Mouse (Mus musculus): ENCODE measurements around the gene Bbs1. TPM values are rescaled to one million over a fixed set of nuclear protein-coding genes. Genes with fewer than 3 reads are reported as not detected.
"Not testable (repeated sequence)": the region's sequence is repeated elsewhere in the genome, so short reads cannot be mapped to it uniquely, and the experiment has no call there.

Bbs1 gene
- 10 to 100 TPM in 1 of 2 experiments, 1 to 10 TPM in 1; 7.4 to 10.3 TPM for total RNA-seq (2021)
- long read RNA-seq, experiment 1, partial matches to known transcripts, result 2 of 3 reads
- long read RNA-seq, experiment 1, other reads (novel, unspliced or antisense), result 1 of 3 reads
- long read RNA-seq, experiment 2, partial matches to known transcripts, result 0 of 2 reads
- long read RNA-seq, experiment 2, other reads (novel, unspliced or antisense), result 1 of 2 reads

DNA sequence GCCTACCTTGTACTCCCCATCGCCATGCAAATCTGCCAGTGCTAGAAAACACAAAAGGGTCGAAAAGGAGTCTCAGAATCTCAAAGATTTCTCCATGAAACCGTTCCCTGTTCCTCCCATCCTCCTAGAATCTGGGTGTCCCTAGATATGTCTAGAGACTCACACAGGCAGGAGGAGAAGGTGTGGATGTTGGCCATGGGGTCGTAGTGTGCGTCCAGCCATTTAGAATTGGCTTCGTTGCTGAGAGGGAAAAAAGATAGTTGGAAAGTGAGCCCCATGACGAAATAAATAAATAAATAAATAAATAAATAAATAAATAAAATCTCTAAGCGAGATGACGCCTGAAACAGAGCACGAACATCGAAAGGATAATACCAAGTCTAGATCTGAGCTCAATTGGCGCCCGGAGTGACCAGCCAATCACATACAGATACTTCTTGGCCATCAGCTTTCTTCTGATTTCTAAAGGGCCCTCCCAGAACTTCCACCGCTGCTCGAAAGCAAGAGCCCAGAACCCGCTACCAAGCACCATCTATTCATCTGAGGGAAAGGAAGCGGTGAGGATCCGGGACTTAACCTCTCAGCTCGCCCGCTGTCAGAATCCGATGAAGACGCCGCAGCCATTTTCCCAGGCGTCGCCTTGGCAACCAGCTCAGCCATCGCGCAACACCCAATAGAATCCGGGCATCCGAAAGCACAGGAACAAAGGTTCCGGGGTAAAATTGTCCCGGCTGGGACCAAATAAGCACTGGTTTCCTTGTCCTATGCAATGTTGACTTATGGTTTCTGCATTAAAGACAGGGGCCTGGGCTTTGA is at the start of gene Bbs1:
TSS of gene Bbs1 (minus strand) at position 650 of the 816 bp plus-strand sequence.
- DNase-seq, result peak; percentile 88

DNA sequence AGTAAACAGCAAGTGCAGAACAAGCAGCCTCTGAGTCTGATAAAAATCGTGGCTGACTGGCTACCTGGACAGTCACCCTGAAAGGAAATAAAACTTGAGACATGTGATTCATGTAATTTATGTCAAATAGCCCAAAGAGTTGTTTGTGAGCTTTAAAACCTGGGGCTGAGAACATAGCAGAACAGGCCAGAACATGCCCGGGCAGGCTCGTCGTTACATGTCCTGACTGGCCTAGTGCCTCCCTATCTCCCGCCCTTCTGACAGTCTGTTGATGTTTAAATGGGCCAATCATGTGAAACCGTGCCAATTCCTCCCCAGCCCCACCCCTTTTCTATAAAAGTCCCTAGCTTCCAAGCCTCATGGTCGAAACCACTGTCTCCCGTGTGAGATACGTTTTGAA is 42.2 kb upstream of the Bbs1 start:
- not testable (repeated sequence) for DNase-seq

DNA sequence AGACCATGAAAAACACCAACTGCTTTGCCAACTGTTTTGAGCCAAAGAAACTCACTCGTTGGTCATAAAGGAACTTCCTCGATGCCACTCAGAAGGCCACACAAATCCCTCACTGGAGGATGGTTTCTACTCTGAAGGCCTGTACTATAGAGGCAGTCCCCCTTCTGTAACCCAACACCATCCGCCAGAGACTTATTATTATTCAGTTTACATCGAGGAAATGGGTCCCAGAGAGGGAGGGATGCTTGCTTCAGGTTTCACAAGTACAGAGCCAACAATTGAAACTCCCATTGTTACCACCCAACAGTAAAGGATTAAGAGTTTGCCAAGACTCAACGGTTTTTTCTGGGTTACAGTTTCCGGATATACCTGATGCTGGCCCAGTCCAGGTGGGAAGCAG is 39.1 kb upstream of the Bbs1 start:
- DNase-seq, result no peak

DNA sequence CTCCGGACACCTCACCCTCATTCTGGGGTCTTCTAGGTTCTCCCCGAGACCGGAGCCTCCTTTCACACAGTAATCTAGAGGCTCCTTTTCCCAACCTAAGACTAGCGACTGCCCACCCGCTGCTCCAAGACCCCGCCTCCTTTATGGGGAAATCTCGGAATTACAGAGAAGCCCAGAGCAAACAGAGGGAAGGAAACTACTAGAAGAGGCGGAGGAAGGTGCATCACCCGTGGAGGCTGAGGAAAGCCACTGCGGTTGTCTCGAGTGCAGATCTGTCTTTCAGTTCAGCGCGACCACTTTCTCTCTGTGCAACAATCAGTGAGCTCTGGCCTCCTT is 36.8 kb upstream of the Bbs1 start:
- DNase-seq, result no peak

DNA sequence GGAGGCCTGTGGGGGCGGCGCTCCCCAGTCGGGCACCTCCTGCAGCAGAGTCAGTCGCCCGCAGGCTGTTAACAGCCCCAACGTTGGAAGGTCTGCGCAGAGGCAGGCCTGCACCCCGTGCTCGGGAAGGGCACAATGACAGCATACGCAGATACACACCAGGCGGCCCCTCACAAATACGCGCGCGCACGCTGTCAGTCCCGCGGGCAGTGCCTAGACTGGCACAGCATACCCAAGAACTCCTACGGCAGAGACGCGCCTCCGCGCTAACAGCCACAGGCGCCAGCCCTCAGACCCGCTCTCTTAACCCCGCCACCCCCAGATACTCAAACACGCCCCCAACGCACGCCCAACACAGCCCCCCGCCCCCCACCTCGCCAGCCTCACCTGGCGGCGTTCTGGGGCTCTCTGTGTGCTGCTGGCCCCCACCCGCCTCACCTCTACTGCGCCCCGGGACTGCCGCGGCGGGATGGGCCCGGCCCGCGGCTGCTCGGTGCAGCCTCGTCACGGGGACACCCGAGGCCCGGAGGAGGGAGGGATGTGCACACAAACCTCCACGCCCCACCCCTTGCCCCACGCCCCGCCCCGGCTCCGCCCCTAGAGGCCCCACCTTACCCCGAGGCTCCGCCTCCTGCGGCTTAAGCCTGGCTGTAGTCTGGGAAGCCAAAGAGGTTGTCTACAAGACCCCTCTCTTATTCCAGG is 36.3 kb upstream of the Bbs1 start, which contains the start of gene Peli3:
TSS of gene Peli3 (minus strand) at position 577 of the 702 bp plus-strand sequence.
- DNase-seq, result peak; percentile 95

DNA sequence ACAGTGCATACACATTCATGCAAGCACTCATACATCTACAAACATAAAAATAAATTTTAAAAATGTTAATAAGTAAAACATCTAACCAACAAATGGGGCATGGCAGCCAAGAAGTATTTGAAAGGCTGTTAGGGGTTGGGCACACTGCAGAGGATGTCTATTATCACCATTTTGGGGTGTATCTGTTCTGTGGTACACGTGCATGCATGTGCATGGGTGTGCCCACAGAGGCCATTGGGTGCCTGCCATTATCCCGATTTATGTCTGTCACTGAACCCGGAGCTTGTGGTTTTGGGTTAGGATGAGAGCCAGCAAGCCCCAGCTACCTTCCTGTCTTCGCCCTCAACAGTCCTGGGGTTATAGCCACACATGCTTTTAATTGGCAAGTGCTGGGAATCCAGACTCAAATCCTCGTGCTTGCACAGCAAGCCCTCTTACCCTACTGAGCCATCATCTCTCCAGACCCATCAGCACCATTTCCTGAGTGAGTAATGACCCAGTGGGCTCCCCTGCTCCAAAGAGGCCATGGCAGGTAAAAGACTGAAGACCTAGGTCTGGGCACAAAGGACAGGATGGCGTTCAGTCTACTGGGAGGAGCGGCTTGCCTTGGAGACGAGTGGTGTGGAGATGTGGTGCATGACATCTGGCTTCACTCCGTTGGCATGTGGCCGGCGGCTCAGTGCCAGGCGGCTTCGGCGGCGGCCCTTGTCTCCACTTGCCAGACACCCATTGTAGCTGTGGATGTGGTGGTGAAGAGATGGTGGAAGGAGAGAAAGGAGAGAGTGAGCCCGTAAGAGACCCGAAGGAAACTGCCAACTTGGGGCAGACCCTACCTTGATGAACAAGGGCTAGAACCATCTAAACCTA is 31.2 kb upstream of the Bbs1 start:
- no peak for DNase-seq

DNA sequence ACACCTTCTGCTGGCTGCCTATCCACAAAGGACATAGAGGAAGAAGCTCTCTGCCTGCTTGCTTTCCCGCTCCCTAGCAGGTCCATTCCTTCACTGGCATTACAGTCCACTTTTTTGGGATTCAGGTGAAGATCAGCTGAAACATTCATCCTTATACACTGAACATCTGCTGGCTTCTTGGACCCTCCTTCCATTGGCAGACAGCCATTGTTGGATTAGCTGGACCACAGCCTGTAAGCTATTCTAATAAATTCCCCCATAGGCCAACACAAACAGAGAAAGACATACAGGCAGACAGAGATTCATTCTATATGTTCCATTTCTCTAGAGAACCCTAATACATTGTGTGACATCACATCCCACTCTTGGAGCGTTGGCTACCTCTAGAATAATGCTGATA is 30.5 kb upstream of the Bbs1 start:
- DNase-seq, result no peak

DNA sequence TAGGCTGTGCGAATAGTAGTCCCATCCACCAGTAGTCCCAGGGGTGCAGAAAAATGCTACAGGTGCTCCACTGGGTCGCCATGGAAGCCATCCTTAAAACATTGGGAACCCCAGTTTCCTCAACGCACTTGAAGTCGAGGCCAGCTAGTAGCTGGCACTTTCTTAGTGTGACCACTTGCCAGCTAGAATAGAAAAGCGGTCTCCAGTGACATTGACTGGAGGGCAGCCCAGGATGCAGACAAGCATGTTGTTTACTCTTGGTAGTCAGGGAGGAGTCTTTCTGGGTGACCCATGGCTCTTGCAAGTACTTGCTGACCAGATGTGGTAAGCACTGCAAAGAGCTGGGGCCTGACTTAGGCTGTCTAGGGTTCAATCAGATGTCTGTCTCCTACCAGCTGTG is 22.4 kb upstream of the Bbs1 start:
- DNase-seq, result peak; percentile 68

DNA sequence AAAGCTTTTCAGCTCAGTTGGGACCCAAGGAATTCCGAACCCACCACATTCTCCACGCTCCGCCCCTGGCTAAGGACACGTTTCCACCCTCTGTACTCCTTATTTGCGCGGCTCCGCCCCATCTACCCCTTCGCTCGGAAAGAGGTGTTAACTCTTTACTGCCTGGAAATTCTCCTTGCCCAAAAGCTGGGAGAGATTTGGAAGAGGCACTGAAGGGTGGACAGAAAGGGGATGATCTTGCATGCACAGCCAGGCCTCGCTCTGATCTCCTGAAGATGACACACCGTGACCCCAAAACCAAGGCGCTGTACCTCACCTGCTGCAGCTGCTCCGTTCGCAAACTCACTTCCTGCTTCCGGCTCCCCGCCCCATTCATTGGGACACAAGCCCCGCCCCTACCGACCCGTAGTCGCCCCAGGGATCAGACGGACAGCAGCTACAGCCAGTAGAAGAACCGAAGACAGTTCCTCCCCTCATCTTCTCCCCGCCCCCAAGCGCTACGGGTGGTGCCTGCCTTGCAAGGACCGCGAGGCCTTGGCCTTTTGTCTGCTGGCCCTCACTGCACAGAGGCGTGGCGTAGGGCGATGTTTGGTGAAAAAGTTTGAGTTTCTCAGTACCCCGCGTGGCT is 21.6 kb upstream of the Bbs1 start, which contains the start of gene Dpp3:
TSS of gene Dpp3 (minus strand) at position 384 of the 628 bp plus-strand sequence.
- peak; percentile 99 for DNase-seq

DNA sequence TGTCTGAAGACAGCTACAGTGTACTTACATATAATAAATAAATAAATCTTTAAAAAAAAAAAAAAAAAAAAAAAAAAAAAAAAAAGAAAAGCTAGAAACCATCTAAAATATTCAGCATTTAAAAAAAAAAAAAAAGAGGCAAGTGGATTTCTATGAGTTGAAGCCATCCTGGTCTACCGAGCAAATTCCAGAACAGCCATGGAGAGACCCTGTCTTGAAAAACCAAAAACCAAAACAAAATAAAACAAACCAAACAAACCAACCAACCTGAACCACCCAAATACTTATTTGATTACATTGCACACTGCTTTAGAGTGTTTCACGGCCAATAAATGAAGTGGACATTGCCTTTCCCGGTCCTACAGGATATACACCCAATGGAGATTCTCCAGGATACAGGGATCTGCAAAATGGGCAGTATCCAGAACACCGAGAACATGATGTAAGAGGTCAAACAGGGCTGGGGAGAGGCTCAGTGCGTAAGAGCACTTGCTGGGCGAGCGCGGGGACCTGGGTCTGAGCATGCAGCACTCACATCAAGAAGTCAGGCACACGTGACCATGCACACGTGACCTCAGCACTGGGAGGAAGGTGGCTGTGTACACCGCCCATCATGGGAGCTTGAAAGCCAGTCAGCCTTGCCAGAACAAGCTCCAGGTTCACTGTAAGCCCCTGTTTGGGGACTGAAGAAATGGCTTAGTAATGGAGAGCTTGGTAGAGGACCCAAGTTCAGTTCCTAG is 18.9 kb upstream of the Bbs1 start:
- no peak for DNase-seq

DNA sequence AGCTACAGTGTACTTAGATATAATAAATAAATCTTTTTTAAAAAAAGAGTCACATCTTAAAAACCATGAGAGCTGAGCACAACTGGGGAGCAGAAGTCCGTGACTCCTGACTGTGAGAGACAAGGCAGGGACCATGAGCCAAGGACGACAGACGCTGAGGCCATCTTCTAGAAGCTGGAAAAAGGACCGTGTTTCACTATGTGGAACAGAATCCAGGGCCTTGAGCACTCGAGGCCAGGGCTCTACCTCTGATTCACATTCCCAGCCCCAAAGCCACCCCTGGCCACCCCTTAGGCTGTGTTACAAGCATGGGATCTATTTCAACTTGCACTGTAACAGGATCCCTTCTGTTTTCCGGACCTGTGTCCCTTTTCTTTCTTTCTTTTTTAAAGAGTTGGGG is 13.2 kb upstream of the Bbs1 start:
- peak; percentile 23 for DNase-seq

DNA sequence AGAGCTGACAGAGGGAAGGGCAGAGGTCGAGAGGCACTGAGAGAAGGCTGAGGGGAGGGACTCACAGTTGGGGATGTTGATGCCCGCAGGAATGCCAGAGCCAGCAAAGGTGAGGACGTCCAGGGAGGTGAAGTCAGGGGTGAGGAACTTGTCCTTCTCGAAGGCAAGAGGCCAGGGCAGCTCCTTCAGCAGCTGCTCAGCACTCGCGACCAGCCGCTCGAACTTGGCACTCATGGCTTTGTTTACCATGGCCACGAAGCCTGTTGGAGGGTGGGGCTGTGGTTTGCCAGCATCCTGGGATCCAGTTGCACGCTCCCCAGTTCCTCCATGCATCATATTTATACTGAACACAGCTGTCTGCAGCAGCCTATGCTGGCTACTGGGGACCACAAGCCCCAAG is 10.4 kb upstream of the Bbs1 start:
- no peak for DNase-seq

DNA sequence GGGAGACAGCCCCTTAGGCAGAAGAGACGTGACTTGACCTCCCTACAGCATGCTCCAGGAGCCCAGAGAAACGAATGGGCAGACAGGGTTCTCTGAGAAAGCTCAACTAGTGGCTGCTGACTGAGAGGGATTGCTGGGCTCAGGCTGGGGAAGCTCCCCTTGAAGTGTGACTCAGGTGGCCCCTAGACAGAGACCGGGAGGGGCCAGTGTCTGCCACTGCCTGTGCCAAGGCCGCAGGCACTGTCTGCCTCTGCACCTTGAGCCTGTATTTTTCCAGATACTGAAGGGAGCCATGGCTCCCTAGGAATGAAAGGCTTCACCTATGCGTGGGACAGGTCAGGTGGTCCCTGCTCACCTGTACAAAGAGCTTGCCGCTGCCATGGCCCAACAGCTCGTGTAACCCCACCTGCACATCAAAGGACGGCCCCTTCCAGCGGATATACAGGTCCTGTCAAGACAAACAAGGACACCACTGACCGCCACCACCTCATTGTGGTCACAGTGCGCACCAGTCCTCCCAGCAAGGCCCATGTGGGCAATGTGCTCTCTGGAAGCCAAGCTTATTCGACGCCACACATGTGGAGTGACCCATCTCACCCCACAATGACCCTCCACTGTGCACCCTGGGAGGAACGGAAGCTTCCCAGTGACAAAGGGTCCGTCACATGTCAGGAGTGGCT is 9.6 kb upstream of the Bbs1 start:
- peak; percentile 57 for DNase-seq

DNA sequence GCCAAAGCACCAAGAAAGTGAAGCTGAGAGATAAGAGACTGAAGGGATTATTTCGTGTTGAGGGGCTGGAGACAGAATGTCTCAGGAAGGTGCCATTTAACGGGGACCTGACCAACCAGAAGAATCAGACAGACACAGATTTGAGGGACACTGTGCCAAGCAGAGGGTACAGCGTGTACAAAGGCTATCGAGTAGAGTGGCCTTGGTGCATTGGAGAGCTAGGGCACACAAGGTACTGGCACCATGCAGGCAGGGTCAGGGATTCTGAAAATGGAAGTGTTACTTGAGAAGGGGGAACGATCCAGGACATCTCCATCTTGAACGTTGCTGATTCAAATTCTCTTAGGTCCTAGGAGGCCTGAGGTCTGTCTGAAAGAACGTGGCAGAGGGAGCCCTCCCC is 2.9 kb upstream of the Bbs1 start:
- no peak for DNase-seq

DNA sequence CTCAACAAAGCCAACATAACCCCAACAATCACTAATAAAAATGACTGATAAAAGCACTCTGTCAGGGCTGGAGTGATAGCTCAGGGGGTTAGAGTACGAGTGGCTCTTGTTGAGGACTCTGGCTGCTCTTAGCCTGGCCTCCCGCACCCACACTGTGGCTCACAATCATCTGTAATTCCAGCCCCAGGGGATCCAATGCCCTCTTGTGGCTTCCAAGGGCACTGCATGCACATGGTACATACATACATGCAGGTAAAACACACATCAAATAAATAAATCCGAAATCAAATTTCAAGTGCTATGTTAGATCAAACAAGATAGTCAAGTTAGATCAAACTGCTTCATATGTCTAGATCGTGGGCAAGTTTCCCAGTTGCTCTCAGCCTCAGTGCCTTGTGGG is 1.7 kb upstream of the Bbs1 start:
- peak; percentile 45 for DNase-seq

DNA sequence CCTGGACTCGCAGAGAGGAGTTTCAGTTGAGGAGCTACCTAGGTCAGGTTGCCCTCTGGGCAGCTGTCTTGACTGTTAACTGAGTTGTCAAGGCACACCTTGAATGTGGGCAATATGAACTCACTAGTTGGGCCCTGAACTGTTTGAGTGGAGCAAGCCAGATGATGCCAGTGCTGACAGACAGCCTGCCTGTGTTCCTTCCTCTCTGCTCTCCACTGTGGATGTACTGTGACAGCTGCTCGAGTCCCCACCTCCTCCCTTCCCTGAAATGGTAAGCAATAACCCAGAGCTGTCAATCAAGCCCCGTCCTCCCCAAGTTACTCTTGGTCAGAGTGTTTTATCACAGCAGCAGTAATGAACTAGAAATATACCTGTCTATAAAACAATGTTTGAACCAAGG is 6.5 kb downstream of the Bbs1 start:
- no peak for DNase-seq

DNA sequence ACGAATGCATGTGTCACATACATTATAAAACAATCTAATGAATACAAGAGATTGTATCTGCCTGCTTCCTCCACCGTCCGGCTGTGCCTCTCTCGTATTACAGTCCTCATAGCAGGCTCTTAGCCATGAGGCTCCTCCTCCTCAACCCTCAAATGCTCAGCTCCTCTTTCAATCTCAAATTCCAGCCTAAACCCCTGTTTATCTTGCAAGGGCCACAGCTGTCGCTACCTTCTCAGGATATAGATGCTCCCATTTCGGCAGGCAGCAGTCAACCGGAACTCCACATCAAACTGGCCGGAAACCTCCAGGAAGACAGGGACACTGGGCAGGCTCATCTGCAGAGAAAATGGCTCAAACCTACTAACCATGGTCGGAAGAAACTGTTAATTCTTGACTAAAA is 7.5 kb downstream of the Bbs1 start:
- no peak for DNase-seq

DNA sequence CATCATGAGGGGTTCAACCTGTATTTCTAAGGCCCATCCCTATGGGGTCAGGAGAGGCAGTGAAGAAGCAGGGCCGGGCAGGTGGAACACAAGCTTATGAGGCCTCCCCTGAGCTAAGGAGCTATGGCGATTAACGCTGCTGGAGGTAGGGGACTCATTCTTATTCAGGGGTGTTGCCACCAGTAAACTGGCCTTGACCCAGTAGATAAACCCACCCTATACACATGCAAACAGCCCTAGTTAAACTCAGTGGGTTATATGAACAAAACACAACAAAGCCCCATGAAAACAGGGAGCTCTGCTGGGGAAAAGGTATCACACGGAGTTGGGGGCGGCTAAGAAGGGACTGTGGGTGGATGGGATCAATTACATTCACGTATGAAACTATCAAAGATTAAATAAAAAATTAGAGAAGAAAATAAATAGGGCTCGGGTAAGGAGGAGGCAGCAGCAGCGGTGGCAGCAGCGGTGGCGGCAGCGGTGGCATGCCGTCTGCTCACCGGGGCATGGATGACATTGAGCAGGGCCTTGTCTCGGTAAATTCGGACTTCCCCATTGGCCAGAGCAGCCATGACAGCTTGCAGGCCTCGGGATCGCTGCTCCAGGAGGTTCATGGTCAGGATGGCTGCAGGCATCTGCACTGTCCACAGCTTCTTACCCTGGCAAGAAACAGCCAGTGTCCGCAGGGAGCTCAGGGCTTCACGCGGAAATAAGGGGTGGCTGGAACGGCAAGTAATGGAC is 9.5 kb downstream of the Bbs1 start:
- no peak for DNase-seq

DNA sequence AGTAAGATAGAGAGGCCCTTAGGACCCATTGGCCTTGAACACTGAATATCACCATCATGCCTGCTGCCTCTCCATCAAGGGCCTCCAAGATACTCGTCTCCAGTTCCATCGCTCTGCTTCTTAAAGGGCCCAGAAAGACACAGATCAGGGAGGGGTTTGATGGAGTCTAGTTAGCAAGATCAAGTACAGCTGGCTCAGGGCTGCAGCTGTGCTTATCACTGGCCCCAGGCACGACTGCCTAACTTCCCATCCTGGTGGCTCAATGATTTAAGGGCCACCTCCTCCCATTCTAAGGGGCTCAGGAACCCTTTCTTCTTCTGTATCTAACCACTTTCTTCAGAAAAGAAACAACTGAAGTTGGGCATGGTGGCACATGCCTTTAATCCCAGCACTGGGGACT is 14.6 kb downstream of the Bbs1 start:
- DNase-seq, result no peak

DNA sequence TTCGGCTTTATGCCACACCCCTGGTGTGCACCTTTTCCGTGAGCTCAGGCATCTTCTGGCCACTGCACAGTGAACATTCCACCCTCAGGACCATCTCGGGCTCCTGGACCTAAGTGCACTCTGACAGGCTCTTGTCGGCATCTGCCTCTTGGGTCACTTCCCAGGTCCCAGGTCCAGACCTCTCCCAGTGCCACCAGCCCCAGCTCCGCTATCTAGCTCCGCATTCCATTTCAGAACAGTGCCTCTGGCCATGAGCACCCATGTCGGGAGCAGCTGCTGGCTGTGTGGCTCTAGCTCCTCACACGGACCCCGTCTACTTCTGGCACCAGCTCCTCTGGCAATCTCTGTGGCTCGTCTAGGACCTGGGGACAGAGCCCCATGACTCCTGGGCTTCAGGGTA is 16.6 kb downstream of the Bbs1 start:
- no peak for DNase-seq
